Mouse (Mus musculus): Measurements from ENCODE around the gene Jup.

GRCm38 (mm10) chr11:100440691-100441522, 43.3 kb upstream of the Jup start:
- TF ChIP-seq CTCF (IDR thresholded peaks at IDR 0.05) = no peak
- TF ChIP-seq POLR2A (IDR thresholded peaks at IDR 0.05; ENCODE audit: insufficient read depth, low read depth, low read length) = peak; percentile 91; the same call in 1 of the 2 replicates
- 0 out of 2 replicates have a peak, but pooled peaks have one; percentile 9 for TF ChIP-seq EP300 (IDR thresholded peaks at IDR 0.05; ENCODE audit: insufficient read depth, low read depth, low read length)

All from heart, adult 2 months (tissue).